Mouse (Mus musculus): ENCODE results near the gene Ankrd53.

- TF ChIP-seq GATA2 (IDR thresholded peaks at IDR 0.05; ENCODE audit: borderline replicate concordance, low read depth, low read length) (no peak), CTCF (IDR thresholded peaks at IDR 0.05; ENCODE audit: low read depth, low read length) (peak; percentile 58), GATA1 (IDR thresholded peaks at IDR 0.05; ENCODE audit: borderline replicate concordance, low read length) (no peak)
Measured at GRCm38 (mm10) chr6:83728488-83728887, 34.0 kb upstream of the Ankrd53 start.
